Mouse (Mus musculus): Measurements from ENCODE around the gene Rnase13. TPM values are rescaled to one million over a fixed set of nuclear protein-coding genes. Genes with fewer than 3 reads are reported as not detected.
"Not testable (repeated sequence)": the region's sequence is repeated elsewhere in the genome, so short reads cannot be mapped to it uniquely, and the experiment has no call there.

The Rnase13 gene
- polyA plus RNA-seq, 1 experiment from 2014 or later, result not detected

DNA sequence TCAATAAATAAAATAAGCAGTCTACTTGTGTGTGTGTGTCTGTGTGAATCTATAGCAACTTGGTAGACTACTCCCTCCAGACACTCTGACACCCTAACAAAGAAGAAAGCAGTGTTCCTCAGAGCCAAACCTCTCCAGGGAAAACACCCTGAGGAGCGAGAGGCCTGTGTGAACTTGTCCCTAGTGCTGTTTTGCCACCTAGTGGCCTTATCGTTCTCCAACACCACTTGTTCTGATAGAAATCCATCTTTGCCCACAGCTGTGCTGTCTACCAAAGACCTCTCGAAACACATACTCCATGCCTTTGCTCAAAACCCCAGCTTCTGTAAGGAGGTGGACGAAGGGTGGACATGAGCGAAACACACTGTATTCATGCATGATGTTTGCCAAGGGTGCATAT lies 8.3 kb upstream of the Rnase13 start:
- H3K4me3 ChIP-seq (ENCODE audit: low read depth, low read length), result no peak overlapping the region
- H3K9me3 ChIP-seq (replicated peaks; ENCODE audit: control insufficient read depth, low read length), result no peaks in the 10 kb centered on the region
- H3K27ac ChIP-seq (ENCODE audit: low read depth, low read length), result no peak overlapping the region
- WGBS, result 33% methylated on average over 5 of the region's 5 CpGs
- H3K36me3 ChIP-seq (ENCODE audit: control insufficient read depth, insufficient read depth, low read length), result no peaks in the 10 kb centered on the region
- no peak overlapping the region; the same call in 1 of the 2 replicates for H3K9ac ChIP-seq (ENCODE audit: low read length)
- no peaks in the 10 kb centered on the region for H3K27me3 ChIP-seq (replicated peaks; ENCODE audit: control insufficient read depth, insufficient read depth, low read length)
- DNase-seq (ENCODE audit: low spot score), result peak; percentile 89
- ATAC-seq, result peak; percentile 93
- no peak overlapping the region for H3K4me2 ChIP-seq (ENCODE audit: low read length)
- H3K4me1 ChIP-seq (ENCODE audit: control insufficient read depth, insufficient read depth, low read length), result no peaks in the 10 kb centered on the region

DNA sequence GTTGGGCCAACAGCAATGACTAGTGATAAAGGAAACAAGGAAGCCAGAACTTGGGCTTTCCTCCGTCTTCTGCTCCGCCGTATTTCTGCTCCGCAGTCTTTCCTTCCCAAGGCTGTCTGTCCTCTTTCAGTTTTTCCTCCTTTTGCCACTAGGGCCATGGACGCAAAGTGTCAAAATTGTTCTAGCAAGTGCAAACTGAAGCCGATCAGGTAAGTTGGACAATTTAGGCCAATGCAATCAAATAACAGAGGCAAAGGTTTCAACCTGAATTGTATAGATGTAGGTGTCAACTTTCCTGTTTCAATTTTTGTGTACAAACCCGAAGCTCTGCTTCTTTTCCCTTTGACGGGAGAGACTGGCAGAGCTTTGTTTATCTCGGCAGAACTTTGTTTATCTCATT lies 7.4 kb upstream of the Rnase13 start:
- Histone ChIP-seq H3K9ac (ENCODE audit: low read length) (peak overlapping the region; percentile 21; the same call in 1 of the 2 replicates), H3K9me3 (replicated peaks; ENCODE audit: control insufficient read depth, low read length) (no peaks in the 10 kb centered on the region), H3K4me2 (ENCODE audit: low read length) (no peak overlapping the region), H3K4me1 (ENCODE audit: control insufficient read depth, insufficient read depth, low read length) (no peaks in the 10 kb centered on the region), H3K27ac (ENCODE audit: low read depth, low read length) (no peak overlapping the region), H3K36me3 (ENCODE audit: control insufficient read depth, insufficient read depth, low read length) (no peaks in the 10 kb centered on the region), H3K4me3 (ENCODE audit: low read depth, low read length) (no peak overlapping the region), H3K27me3 (replicated peaks; ENCODE audit: control insufficient read depth, insufficient read depth, low read length) (no peaks in the 10 kb centered on the region)
- 72% methylated on average over 9 of the region's 9 CpGs for WGBS
- DNase-seq (ENCODE audit: low spot score) (no peak), ATAC-seq (no peak)

GRCm38 (mm10) chr14:51929309-51929943 lies 6.9 kb upstream of the Rnase13 start:
- H3K9ac ChIP-seq (ENCODE audit: low read length), result no peak overlapping the region
- H3K4me2 ChIP-seq (ENCODE audit: low read length), result no peak overlapping the region
- H3K4me3 ChIP-seq (ENCODE audit: low read depth, low read length), result no peak overlapping the region
- no peaks in the 10 kb centered on the region for H3K9me3 ChIP-seq (replicated peaks; ENCODE audit: control insufficient read depth, low read length)
- 76% methylated on average over 8 of the region's 8 CpGs for WGBS
- no peaks in the 10 kb centered on the region for H3K4me1 ChIP-seq (ENCODE audit: control insufficient read depth, insufficient read depth, low read length)
- peak; percentile 39 for DNase-seq (ENCODE audit: low spot score)
- no peaks in the 10 kb centered on the region for H3K36me3 ChIP-seq (ENCODE audit: control insufficient read depth, insufficient read depth, low read length)
- H3K27me3 ChIP-seq (replicated peaks; ENCODE audit: control insufficient read depth, insufficient read depth, low read length), result no peaks in the 10 kb centered on the region
- ATAC-seq, result no peak
- no peak overlapping the region for H3K27ac ChIP-seq (ENCODE audit: low read depth, low read length)

DNA sequence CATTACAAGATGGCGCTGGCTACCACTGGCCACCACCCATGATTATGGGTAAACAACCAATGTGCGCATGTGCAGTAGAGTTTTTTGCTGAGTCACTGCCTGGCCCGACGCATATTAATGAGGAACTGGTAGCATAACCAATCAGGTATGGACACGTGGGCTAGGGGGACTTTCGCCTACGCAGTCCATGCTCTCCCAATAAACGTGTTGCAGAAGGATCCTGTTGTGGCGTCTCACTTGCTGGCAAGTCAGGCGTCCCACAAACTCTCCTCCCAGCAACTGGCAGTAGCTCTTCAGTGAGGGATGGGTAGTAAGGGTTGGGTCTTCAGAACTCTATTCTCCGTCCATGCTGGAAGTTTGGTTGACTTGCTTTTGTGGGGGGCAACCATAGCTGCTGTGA lies 4.4 kb upstream of the Rnase13 start:
- not testable (repeated sequence) for H3K4me2 ChIP-seq (ENCODE audit: low read length); H3K4me1 ChIP-seq (ENCODE audit: control insufficient read depth, insufficient read depth, low read length); DNase-seq (ENCODE audit: low spot score); H3K27ac ChIP-seq (ENCODE audit: low read depth, low read length); H3K9me3 ChIP-seq (replicated peaks; ENCODE audit: control insufficient read depth, low read length); H3K36me3 ChIP-seq (ENCODE audit: control insufficient read depth, insufficient read depth, low read length); H3K4me3 ChIP-seq (ENCODE audit: low read depth, low read length); H3K27me3 ChIP-seq (replicated peaks; ENCODE audit: control insufficient read depth, insufficient read depth, low read length); ATAC-seq; H3K9ac ChIP-seq (ENCODE audit: low read length)
- WGBS, result 96% methylated on average over 11 of the region's 11 CpGs

DNA sequence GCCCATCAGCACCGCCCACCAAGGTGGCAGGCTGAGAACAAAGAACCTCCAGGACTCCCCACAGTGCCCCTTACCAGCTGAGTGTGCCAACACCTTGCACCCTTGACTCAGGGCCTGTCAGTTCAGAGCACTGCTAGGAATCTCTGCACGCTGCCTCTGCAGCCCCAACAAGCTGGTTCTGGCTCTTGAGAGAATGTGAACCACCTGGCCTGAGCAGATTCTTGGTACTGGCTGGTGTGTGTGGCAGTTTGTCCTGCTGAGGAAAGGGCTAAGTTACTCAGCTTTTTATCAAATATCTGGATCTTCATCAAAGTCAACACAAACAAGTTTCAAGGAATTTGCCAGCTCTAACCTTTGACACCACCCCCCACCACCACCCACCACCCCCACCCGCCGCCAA lies 919 bp upstream of the Rnase13 start:
- H3K4me1 ChIP-seq (ENCODE audit: control insufficient read depth, insufficient read depth, low read length), result no peaks in the 10 kb centered on the region
- no peak overlapping the region for H3K27ac ChIP-seq (ENCODE audit: low read depth, low read length)
- H3K27me3 ChIP-seq (replicated peaks; ENCODE audit: control insufficient read depth, insufficient read depth, low read length), result no peaks in the 10 kb centered on the region
- 89% methylated on average over 4 of the region's 4 CpGs for WGBS
- no peaks in the 10 kb centered on the region for H3K9me3 ChIP-seq (replicated peaks; ENCODE audit: control insufficient read depth, low read length)
- ATAC-seq (no peak), DNase-seq (ENCODE audit: low spot score) (no peak)
- H3K4me3 ChIP-seq (ENCODE audit: low read depth, low read length), result no peak overlapping the region
- H3K9ac ChIP-seq (ENCODE audit: low read length), result no peak overlapping the region
- no peaks in the 10 kb centered on the region for H3K36me3 ChIP-seq (ENCODE audit: control insufficient read depth, insufficient read depth, low read length)
- no peak overlapping the region for H3K4me2 ChIP-seq (ENCODE audit: low read length)

- Histone ChIP-seq H3K4me3 (ENCODE audit: low read depth, low read length) (no peak overlapping the region), H3K9me3 (replicated peaks; ENCODE audit: control insufficient read depth, low read length) (no peaks in the 10 kb centered on the region), H3K4me2 (ENCODE audit: low read length) (no peak overlapping the region), H3K27me3 (replicated peaks; ENCODE audit: control insufficient read depth, insufficient read depth, low read length) (no peaks in the 10 kb centered on the region), H3K9ac (ENCODE audit: low read length) (no peak overlapping the region), H3K4me1 (ENCODE audit: control insufficient read depth, insufficient read depth, low read length) (no peaks in the 10 kb centered on the region), H3K27ac (ENCODE audit: low read depth, low read length) (no peak overlapping the region), H3K36me3 (ENCODE audit: control insufficient read depth, insufficient read depth, low read length) (no peaks in the 10 kb centered on the region)
- DNase-seq (ENCODE audit: low spot score) (no peak), ATAC-seq (no peak)
- WGBS, result 88% methylated on average over 2 of the region's 2 CpGs
Observed at GRCm38 (mm10) chr14:51922910-51923309, 337 bp upstream of the Rnase13 start.

GRCm38 (mm10) chr14:51921759-51922570 lies 608 bp downstream of the Rnase13 start:
- 74% methylated on average over 16 of the region's 16 CpGs for WGBS
- Histone ChIP-seq H3K9ac (ENCODE audit: low read length) (no peak overlapping the region), H3K4me3 (ENCODE audit: low read depth, low read length) (no peak overlapping the region), H3K27ac (ENCODE audit: low read depth, low read length) (no peak overlapping the region), H3K4me1 (ENCODE audit: control insufficient read depth, insufficient read depth, low read length) (no peaks in the 10 kb centered on the region), H3K9me3 (replicated peaks; ENCODE audit: control insufficient read depth, low read length) (no peaks in the 10 kb centered on the region), H3K36me3 (ENCODE audit: control insufficient read depth, insufficient read depth, low read length) (no peaks in the 10 kb centered on the region), H3K27me3 (replicated peaks; ENCODE audit: control insufficient read depth, insufficient read depth, low read length) (no peaks in the 10 kb centered on the region), H3K4me2 (ENCODE audit: low read length) (no peak overlapping the region)
- DNase-seq (ENCODE audit: low spot score) (peak; percentile 27), ATAC-seq (peak; percentile 29; the same call in 1 of the 2 replicates)

- DNase-seq (ENCODE audit: low spot score) (no peak), ATAC-seq (no peak)
- H3K9ac ChIP-seq (ENCODE audit: low read length), result no peak overlapping the region
- no peaks in the 10 kb centered on the region; the same call in 1 of the 2 replicates for H3K4me1 ChIP-seq (ENCODE audit: control insufficient read depth, insufficient read depth, low read length)
- H3K36me3 ChIP-seq (ENCODE audit: control insufficient read depth, insufficient read depth, low read length), result no peaks in the 10 kb centered on the region
- no peaks in the 10 kb centered on the region for H3K27me3 ChIP-seq (replicated peaks; ENCODE audit: control insufficient read depth, insufficient read depth, low read length)
- H3K4me3 ChIP-seq (ENCODE audit: low read depth, low read length), result no peak overlapping the region
- 89% methylated on average over 4 of the region's 4 CpGs for WGBS
- no peak overlapping the region for H3K27ac ChIP-seq (ENCODE audit: low read depth, low read length)
- H3K9me3 ChIP-seq (replicated peaks; ENCODE audit: control insufficient read depth, low read length), result no peaks in the 10 kb centered on the region
- no peak overlapping the region for H3K4me2 ChIP-seq (ENCODE audit: low read length)
Observed at GRCm38 (mm10) chr14:51918966-51919365, 3.6 kb downstream of the Rnase13 start.

DNA sequence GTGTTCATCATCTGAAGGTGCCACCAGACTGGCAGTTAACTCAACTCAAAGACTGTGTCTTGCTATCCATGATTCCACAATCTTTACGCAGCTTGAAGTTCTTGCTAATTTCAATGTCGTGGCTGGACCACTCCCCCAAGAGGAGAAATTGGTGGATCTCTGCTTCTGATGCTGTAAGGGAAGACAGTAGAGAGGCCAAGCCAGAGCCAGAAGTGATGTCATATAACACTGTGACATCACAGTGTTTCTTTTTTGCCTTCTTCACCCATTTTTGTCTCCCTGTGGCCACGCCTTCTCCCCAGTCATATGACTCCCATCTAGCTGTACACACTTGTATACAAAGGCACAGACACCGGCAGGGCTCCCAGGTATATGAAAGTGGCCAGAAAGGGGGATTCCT lies 4.4 kb downstream of the Rnase13 start, which contains the start of gene Tppp2:
Tppp2 (plus strand) TSS at position 301 of the 400 bp plus-strand sequence.
- H3K4me2 ChIP-seq (ENCODE audit: low read length), result no peak within 1 kb of the TSS
- DNase-seq (ENCODE audit: low spot score), result no peak

More for the DNA sequence above, 4.4 kb downstream of the Rnase13 start, which contains the start of gene Tppp2:
- Histone ChIP-seq H3K9me3 (replicated peaks; ENCODE audit: control insufficient read depth, low read length) (no peaks in the 10 kb centered on the region), H3K4me1 (ENCODE audit: control insufficient read depth, insufficient read depth, low read length) (no peaks in the 10 kb centered on the region; the same call in 1 of the 2 replicates), H3K36me3 (ENCODE audit: control insufficient read depth, insufficient read depth, low read length) (no peaks in the 10 kb centered on the region), H3K9ac (ENCODE audit: low read length) (no peak within 1 kb of the TSS), H3K4me3 (ENCODE audit: low read depth, low read length) (no peak within 1 kb of the TSS), H3K27ac (ENCODE audit: low read depth, low read length) (no peak within 1 kb of the TSS), H3K27me3 (replicated peaks; ENCODE audit: control insufficient read depth, insufficient read depth, low read length) (no peaks in the 10 kb centered on the region)
- no peak for ATAC-seq
- 90% methylated on average over 4 of the region's 4 CpGs for WGBS
